Mouse (Mus musculus) testis, adult 2 months (tissue): ENCODE measurements at regions not wholly inside any gene's neighbourhood (a gene's known extent, or its start where the extent isn't known, plus 50 kb on each side); places are given as distances from the start of the nearest gene placed in this dataset.

ENCODE experiments used
- CTCF ChIP-seq: fragments of 200-500 bp; IDR thresholded peaks from 2 replicates; pipeline ENCODE4 v1.5.1; 2012; ENCODE audit warnings: low read depth, mild to moderate bottlenecking, inconsistent platforms, low read length, moderate library complexity; ENCODE audit not compliant: control insufficient read depth, insufficient read depth, insufficient replicate concordance
- POLR2A ChIP-seq: fragments of 200-500 bp; IDR thresholded peaks from 2 replicates; pipeline ENCODE4 v1.6.1; 2012; ENCODE audit warnings: low read depth, mild to moderate bottlenecking, inconsistent platforms, low read length, moderate library complexity; ENCODE audit not compliant: control insufficient read depth

DNA sequence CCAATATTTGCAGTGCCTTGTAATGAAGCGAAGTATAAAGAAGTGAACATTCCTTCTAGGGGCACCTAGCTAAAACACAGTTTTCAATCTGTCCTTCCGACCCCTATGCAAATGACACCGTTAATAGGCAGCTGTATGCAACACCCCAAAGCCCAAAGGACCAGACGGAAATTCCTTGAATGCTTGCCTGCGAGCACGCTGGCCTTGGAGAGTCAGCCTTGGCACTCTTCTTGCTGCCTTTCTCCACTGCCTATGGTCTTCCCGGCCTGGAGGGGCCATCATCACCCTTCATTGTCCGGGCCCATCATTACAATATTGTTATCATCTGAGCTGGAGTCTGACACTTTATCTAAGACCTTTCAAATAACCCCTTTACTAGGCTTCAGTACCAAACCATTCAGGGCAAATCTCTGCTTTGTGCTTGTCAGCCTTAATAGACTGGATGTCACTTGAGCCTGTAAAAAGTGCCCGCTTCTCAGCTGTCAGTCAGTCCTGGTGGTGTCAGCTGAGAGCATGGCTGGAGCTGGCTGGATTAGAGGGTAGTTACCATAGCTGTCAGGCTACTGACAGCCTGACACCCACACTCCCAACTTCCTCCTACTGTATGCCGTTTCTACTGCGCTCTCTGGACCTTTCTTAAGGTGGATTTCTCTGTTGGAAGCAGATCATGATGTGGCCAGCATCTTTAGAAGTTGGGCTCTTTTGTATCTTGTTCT lies 290.6 kb upstream of the Atp5g3 start:
- no peak for TF ChIP-seq CTCF
- TF ChIP-seq POLR2A, result no peak
